ENCODE assay signal across 30 mouse cellular contexts in the genomic region with DNA sequence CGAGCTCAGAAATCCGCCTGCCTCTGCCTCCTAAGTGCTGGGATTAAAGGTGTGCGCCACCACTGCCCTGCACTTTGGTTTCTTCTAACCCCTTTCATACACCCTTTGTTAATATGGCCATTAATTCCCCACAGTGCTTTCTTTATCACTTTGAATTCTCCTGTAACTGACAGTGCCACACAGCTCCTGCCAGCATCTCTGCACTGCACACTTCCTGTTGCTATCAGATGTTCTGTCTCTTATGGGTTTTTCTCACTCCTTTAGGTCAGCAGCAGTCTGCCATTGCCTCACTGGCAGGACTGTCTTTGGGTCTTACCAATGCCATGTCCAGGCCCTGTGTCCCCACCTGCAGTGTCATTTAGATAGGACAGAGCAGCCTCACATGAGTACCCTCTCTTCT. TPM values are rescaled to one million over a fixed set of nuclear protein-coding genes. Genes with fewer than 3 reads are reported as not detected.
"Had no signal": no experiment of that assay in that cellular context is flagged by ENCODE, and none has a peak within 500 bp of the region (broad histone marks: within the 10 kb centered on the region; RNA-seq: fewer than 3 reads in every experiment).

No protein-coding gene starts in this region.

- H3K4me2 ChIP-seq: heart, embryonic 11.5 days; hindbrain, embryonic 13.5 days; hindbrain, embryonic 15.5 days; limb, embryonic 13.5 days; limb, embryonic 15.5 days; liver, embryonic 12.5 days had no signal

- H3K9me3 ChIP-seq: hindbrain, embryonic 13.5 days; hindbrain, embryonic 15.5 days; limb, embryonic 13.5 days; limb, embryonic 15.5 days; liver, embryonic 12.5 days had no signal

- H3K27ac ChIP-seq: gastrocnemius, adult 2 months; heart, adult 2 months; hindbrain, embryonic 13.5 days; hindbrain, embryonic 15.5 days; hindbrain, postnatal 0 days; layer of hippocampus, adult 2 months; left cerebral cortex, adult 2 months; limb, embryonic 13.5 days; limb, embryonic 15.5 days; liver, embryonic 12.5 days; liver, embryonic 14.5 days had no signal

- DNase-seq: gastrocnemius, adult 2 months; gastrocnemius, postnatal 10 days; gastrocnemius, postnatal 25 days; heart, adult 2 months; heart, postnatal 10 days; heart, postnatal 4 days; kidney, adult 18-20 months; kidney, adult 8-10 months; kidney, postnatal 10 days; kidney, postnatal 25 days; kidney, postnatal 4 days had no signal

- H3K4me3 ChIP-seq: gastrocnemius, adult 2 months; heart, adult 2 months; hindbrain, embryonic 13.5 days; hindbrain, embryonic 15.5 days; layer of hippocampus, adult 2 months; left cerebral cortex, adult 2 months; limb, embryonic 13.5 days; limb, embryonic 15.5 days; liver, embryonic 12.5 days had no signal

- H3K4me1 ChIP-seq: limb, embryonic 13.5 days had no signal

- H3K9ac ChIP-seq: hindbrain, embryonic 13.5 days; hindbrain, embryonic 15.5 days; limb, embryonic 13.5 days; limb, embryonic 15.5 days; liver, embryonic 12.5 days; liver, embryonic 14.5 days had no signal

- H3K27me3 ChIP-seq: hindbrain, embryonic 13.5 days; hindbrain, embryonic 15.5 days; limb, embryonic 13.5 days; limb, embryonic 15.5 days; liver, embryonic 12.5 days had no signal

- ATAC-seq: hindbrain, postnatal 0 days; intestine, postnatal 0 days; liver, embryonic 12.5 days had no signal

RNA-seq across cellular contexts. Expression of a gene that starts 41.6 kb away (rescaled TPM):
- total RNA-seq: gastrocnemius, adult 2 months; gastrocnemius, postnatal 10 days; gastrocnemius, postnatal 25 days; gastrocnemius, postnatal 4 days; granulocyte monocyte progenitor cell, adult 5-6 weeks; heart, postnatal 10 days; heart, postnatal 4 days; hindbrain, postnatal 0 days; layer of hippocampus, adult 2 months; layer of hippocampus, postnatal 10 days; layer of hippocampus, postnatal 25 days; left cerebral cortex, adult 2 months; left cerebral cortex, postnatal 14 days; left cerebral cortex, postnatal 36 days had no signal
- polyA plus RNA-seq: hindbrain, embryonic 15.5 days; kidney, embryonic 14.5 days; limb, embryonic 11.5 days had no signal
